Mouse (Mus musculus): ENCODE data around the gene Tmem199.

Gene Tmem199

DNA sequence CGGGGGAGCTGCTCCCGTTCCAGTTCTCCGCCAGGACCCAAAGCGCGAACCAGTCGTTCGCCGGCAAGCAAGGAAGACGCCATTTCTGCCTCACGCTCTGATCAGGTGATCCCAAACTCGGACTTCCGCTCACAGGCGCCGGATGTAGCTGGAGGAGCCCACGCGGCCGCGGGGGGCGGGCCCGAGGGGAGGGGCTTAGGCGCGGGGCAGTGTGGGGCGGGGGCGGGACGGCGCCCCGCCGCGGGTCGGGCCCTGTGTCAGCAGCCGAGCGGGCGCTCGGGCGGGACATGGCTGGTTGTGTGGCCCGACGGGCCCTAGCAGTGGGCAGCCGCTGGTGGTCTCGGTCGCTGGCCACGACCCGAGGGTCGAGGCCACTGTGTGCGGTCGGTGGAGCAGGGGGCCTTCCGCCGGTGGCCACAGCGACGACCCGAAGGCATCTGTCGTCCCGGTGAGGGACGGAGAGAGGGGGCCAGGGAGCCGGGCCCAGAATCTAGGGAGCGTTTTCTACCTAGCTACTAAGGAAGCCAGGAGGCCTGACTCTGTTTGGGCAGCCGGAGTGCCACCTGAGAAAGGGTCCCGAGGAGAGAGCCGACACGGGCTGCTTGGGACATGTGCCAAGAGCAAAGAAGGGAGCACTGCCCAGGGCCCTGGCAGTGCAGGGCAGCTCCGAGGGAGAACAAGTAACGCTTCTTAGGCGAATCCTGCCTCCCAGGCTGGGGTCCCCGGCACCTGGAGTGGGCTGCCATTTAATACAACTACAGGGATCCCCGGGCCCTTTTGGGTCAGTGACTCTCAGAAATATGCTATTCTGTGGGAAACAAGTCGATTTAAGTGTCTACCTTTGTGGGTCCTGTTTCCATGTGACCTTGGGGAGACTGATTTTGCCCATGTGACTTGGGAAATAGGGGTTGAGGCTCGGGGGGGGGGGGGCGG is at the start of gene Tmem199, which contains the start of gene Poldip2:
Gene Tmem199, minus strand, starts transcription at position 148 of the 933 bp plus-strand sequence.
Gene Poldip2, plus strand, starts transcription at position 169 of the 933 bp plus-strand sequence.
- WGBS = under 1% methylated on average over 66 of the region's 67 CpGs

GRCm38 (mm10) chr11:78560447-78560846 is 48.5 kb upstream of the Tmem199 start:
- WGBS = 11% methylated on average over 4 of the region's 4 CpGs

GRCm38 (mm10) chr11:78557241-78557640 is 45.3 kb upstream of the Tmem199 start:
- 67% methylated on average over 8 of the region's 8 CpGs for WGBS

DNA sequence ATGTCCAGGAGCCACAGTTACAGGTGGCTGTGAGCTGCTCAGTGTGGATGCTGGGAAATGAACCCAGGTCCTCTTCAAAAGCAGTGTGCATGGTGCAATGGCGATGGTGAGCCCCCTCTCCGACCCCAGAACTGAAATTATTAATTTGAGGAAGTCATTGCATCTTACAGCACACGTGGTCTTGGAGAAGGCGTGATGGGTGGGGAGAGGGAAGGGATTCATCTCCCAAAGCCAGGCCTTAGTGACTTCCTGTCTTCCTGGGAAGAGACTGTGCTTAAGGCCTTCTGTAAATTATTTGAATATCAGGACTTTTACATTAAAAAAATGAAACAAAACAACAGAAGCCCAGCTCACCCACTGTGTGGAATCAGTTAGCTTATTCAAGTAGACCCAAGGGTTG is 44.1 kb upstream of the Tmem199 start:
- WGBS = 79% methylated on average over 4 of the region's 4 CpGs

DNA sequence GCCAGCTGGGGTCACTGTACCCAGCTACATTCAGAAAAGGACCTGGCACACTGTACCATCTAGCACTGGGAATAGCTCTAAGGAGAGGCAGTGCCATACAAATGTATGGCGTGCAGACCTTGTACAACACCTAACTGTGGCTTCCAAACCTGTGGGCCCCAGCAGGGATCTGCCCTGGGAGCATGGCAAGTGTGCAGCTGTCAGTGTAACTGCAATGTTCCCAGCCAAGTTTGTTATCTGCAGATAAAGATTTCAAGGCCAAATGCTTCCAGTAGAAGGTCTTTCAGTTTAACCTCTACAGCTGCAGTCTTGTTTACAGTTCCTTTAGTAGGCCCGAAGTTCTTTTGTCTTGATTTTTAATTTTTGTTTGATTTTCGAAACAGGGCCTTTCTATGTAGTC is 43.7 kb upstream of the Tmem199 start:
- 82% methylated on average over 3 of the region's 3 CpGs for WGBS

DNA sequence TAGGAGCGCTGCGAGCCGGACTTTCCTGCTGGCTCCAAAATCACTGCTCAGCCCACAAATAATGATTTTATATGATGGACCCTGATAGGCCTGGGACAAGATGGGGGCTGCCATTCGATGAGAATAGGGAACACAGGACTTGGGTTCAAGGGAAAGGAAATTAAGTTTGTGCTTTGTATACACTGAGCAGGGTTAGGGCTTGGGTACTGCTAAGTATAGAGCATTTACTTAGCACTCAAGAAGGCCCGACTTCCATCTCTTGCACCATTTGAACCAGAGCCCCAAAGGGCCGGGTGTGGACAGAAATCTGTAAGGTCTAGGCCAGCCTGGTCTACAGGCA is 39.1 kb upstream of the Tmem199 start:
- WGBS = 35% methylated on average over 6 of the region's 6 CpGs

GRCm38 (mm10) chr11:78550168-78551058 is 38.4 kb upstream of the Tmem199 start, which contains the start of gene Tmem97:
Gene Tmem97 (minus strand): TSS chr11:78550777.
- WGBS = under 1% methylated on average over 60 of the region's 60 CpGs

- WGBS = 28% methylated on average over 5 of the region's 5 CpGs
Measured at GRCm38 (mm10) chr11:78549491-78549987, 37.6 kb upstream of the Tmem199 start.

- 84% methylated on average over 2 of the region's 2 CpGs for WGBS
Measured at GRCm38 (mm10) chr11:78547718-78548460, 35.9 kb upstream of the Tmem199 start.

DNA sequence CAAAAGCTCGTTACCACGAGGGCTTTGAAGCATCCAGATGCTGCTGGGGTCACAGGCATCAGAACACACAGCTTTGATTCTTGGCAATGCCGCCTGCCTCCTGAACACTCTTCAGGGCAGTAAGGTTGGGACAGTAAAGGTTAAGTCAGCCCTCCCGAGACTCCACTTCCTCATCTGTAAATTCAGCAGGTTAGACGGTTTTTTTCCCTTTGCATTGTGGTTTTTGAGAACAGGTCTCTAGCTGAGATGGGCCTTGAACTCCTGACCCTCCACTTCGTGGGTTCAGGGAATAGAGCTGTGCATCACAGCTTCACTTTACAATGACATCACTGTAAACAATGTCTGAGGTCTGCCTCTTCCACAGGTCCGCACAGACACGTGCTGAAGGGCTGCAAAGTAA is 33.2 kb upstream of the Tmem199 start:
- 70% methylated on average over 8 of the region's 8 CpGs for WGBS

DNA sequence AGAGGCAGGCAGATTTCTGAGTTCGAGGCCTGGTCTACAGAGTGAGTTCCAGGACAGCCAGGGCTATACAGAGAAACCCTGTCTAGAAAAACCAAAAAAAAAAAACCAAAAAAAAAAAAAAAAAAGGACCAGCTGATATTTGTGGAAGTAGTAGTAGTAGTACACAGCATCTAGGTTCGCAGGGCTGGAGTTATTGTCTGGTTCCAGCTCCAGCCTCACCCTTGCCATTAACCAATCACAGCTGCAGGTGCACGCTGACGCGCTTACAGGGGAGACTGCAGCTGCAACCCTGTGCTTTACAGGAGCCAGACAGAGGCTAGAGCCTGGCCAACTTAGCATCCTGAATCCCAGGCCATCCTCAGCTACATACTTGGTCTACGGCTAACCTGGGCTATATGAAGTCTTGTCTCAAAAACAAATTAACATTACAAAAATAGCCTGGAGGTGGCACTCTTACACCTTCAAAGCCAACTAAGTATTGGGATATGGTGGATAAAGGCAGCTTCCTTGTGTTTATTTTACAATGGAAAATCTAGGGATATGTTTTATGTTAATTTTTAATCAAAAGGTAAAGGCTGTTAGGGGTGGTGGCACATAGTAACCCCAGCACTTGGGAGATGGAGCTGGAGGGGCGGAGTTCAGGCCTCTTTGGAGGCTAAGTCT is 32.6 kb upstream of the Tmem199 start:
- 86% methylated on average over 7 of the region's 7 CpGs for WGBS

GRCm38 (mm10) chr11:78540358-78540757 is 28.4 kb upstream of the Tmem199 start:
- 83% methylated on average over 3 of the region's 3 CpGs for WGBS

DNA sequence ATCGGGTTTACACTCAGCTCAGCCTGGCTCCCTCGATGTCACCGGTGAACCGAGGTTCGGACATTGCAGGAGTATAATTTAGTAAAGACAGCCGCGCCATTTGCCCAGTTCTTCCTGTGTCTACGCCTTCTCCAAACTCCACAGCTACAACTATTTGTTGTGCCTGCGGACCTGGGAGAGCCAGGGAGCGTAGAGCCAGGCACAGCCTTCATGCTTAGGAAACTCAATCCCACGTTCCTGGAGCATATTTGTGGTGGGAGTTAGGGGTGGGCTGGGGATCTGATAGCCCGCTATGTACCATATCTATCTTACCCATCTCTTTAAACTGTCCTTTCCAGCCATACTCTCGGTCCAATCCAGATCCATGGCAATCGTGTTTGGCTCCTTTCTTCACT is 24.7 kb upstream of the Tmem199 start:
- 1% methylated on average over 14 of the region's 14 CpGs for WGBS

DNA sequence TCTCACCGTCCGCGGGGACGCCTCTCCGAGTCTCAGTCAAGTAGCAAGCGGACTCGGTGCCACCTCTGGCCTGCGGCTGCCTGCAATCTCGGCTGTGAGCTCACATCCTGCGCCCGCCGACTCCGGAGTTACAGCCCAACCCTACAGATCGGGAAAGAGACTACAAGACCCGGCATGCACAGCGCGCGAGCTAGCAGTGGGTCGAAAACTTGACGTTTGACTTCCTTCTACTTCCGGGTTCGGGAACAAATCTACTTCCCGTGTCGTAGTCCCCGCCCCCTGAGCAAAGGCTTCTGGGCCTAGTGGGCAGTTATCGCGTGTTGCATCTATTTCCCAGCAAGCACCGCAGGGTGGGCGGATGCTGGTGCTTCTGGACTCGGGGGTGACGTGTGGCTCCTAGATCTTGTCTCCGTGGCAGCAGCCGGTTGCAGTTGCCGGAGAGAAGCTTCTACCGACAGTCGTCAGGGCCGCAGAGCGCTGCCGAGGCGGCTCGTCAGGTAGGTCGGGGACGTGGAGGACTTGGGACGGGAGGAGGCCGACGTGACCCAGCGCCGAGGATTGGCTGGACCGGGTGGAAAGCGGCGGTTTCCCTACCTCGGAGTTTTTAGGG is 24.2 kb upstream of the Tmem199 start, which contains the start of the genes Tnfaip1 and Ift20:
Gene Tnfaip1, minus strand, starts transcription at position 253 of the 610 bp plus-strand sequence.
Gene Ift20, plus strand, starts transcription at position 282 of the 610 bp plus-strand sequence.
- WGBS = under 1% methylated on average over 52 of the region's 52 CpGs

- under 1% methylated on average over 23 of the region's 23 CpGs for WGBS
Measured at GRCm38 (mm10) chr11:78535376-78536079, 23.6 kb upstream of the Tmem199 start.

DNA sequence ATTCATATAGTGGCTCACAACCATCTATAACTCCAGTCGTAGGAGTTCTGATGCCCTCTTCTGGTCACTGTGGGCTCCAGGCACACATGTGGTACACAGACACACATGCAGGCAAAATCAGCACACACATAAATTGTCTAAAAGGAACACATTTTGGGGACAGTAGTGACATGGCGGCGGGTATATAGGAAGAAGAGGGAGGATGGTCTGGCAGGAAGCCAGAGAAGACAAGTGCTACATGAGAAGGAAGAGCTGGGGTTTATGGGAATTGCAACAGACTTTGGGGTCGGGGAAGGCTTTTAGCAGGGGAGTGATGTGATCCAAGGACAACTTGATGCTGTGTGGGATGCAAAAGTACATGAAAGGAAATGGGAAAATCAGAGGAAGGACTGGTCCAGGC is 22.5 kb upstream of the Tmem199 start:
- WGBS = 70% methylated on average over 4 of the region's 4 CpGs

GRCm38 (mm10) chr11:78531515-78531914 is 19.5 kb upstream of the Tmem199 start:
- 83% methylated on average over 10 of the region's 10 CpGs for WGBS

DNA sequence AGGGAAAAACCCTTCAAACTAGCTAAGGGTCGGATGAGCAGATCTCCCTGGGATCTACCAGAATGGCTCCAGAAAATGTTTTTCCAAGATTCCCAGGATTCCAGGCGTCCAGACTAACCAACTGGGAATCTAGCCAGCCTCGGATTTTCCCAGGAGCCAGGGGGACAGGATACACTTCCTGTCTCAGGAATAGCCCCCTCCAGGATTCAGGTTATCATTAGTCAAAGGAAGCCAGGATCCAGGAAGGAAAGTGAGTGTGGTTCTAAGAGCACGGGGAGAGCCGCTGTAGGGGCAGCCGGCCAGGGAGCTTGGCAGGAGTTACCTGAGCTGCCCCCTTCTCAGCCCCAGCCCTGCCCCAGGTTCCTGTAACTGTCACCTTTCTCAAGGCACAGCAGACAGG is 19.1 kb upstream of the Tmem199 start:
- WGBS = 63% methylated on average over 6 of the region's 6 CpGs

- 87% methylated on average over 12 of the region's 12 CpGs for WGBS
Measured at GRCm38 (mm10) chr11:78530001-78530400, 18.0 kb upstream of the Tmem199 start.

DNA sequence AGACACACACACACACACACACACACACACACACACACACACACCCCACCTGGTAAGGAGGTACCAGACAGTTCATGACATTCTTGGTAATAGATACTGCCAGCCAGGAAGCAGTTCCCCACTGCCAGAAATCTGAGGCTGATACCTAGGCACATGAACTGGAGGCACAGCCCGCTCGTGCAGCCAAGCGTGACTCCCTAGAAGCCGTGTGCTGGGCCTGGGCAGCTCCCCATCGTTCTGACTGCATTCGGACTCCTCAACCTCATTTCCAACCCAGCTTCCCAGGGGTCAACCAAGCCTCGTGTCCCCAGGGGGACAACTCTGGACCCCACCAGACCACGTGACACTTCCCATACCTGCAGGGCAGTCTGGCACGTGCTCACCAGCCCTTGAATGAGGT is 16.7 kb upstream of the Tmem199 start:
- 85% methylated on average over 9 of the region's 9 CpGs for WGBS

All from cerebral cortex, adult 2 months (tissue).